Mouse (Mus musculus): ENCODE measurements around the gene Klc3. TPM values are rescaled to one million over a fixed set of nuclear protein-coding genes. Genes with fewer than 3 reads are reported as not detected.
A peak's percentile ranks its signal among the peaks of the same experiment; 100 is the strongest.

Gene Klc3
- 5.7 and 6.7 TPM in 2 replicates for polyA plus RNA-seq (2014; fragmentation: Nextera tagmentation; extraction: Ambion mirVana)

- H3K4me3 ChIP-seq (ENCODE audit: low read length) = peak within 1 kb of the TSS; percentile 62
- H3K27ac ChIP-seq (ENCODE audit: low read depth, low read length) = no peak within 1 kb of the TSS
- H3K36me3 ChIP-seq (ENCODE audit: control insufficient read depth, insufficient read depth, low read length) = no peaks in the 10 kb centered on the region
- peaks cover 3% of the 10 kb centered on the region; the same call in 1 of the 2 replicates for H3K9me3 ChIP-seq (ENCODE audit: control insufficient read depth, low read length)
- no peaks in the 10 kb centered on the region for H3K4me1 ChIP-seq (ENCODE audit: control insufficient read depth, insufficient read depth, low read length)
- H3K9ac ChIP-seq (ENCODE audit: low read depth, low read length) = peak within 1 kb of the TSS; percentile 60
- ATAC-seq (ENCODE audit: low FRiP score, low TSS enrichment) = peak; percentile 74
- peaks cover 32% of the 10 kb centered on the region for H3K27me3 ChIP-seq (ENCODE audit: control insufficient read depth, insufficient read depth, low read length)
- H3K4me2 ChIP-seq (replicated peaks; ENCODE audit: low read depth, low read length) = peak within 1 kb of the TSS; percentile 96
- WGBS = under 1% methylated on average over 60 of the region's 62 CpGs
These were observed at the start of gene Klc3 for GRCm38 (mm10) chr7:19403731-19404296. Klc3 (minus strand) TSS chr7:19404104.

DNA sequence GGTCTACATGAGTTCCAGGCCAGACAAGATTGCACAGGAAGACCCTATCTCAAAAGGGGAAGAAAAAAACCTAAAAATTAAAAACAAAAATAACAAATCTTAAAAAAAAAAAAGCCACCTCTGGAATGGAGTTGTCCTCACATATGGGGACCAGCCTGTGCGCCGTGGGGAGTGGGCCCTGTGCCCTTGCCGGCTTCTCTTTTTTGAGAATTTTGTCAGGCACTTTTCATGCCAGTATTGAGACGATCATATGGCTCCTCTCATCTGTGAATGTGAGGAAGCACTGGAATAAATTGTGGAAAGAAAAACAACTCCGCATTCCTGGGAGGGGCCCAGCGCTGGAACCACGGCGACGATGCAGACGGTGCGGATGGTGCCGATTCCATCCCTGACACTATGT is 45.3 kb upstream of the Klc3 start:
- WGBS = 77% methylated on average over 12 of the region's 12 CpGs
- H3K27ac ChIP-seq (ENCODE audit: low read depth, low read length) = no peak overlapping the region
- H3K9ac ChIP-seq (ENCODE audit: low read depth, low read length) = no peak overlapping the region
- no peaks in the 10 kb centered on the region for H3K4me1 ChIP-seq (ENCODE audit: control insufficient read depth, insufficient read depth, low read length)
- ATAC-seq (ENCODE audit: low FRiP score, low TSS enrichment) = no peak
- peaks cover 49% of the 10 kb centered on the region for H3K36me3 ChIP-seq (ENCODE audit: control insufficient read depth, insufficient read depth, low read length)
- no peaks in the 10 kb centered on the region for H3K9me3 ChIP-seq (ENCODE audit: control insufficient read depth, low read length)
- no peak overlapping the region for H3K4me3 ChIP-seq (ENCODE audit: low read length)
- no peaks in the 10 kb centered on the region for H3K27me3 ChIP-seq (ENCODE audit: control insufficient read depth, insufficient read depth, low read length)
- no peak overlapping the region for H3K4me2 ChIP-seq (replicated peaks; ENCODE audit: low read depth, low read length)

GRCm38 (mm10) chr7:19447689-19448088 is 43.8 kb upstream of the Klc3 start:
- H3K9me3 ChIP-seq (ENCODE audit: control insufficient read depth, low read length) = no peaks in the 10 kb centered on the region
- no peaks in the 10 kb centered on the region for H3K4me1 ChIP-seq (ENCODE audit: control insufficient read depth, insufficient read depth, low read length)
- H3K4me2 ChIP-seq (replicated peaks; ENCODE audit: low read depth, low read length) = no peak overlapping the region
- H3K36me3 ChIP-seq (ENCODE audit: control insufficient read depth, insufficient read depth, low read length) = peaks cover 56% of the 10 kb centered on the region
- no peaks in the 10 kb centered on the region for H3K27me3 ChIP-seq (ENCODE audit: control insufficient read depth, insufficient read depth, low read length)
- H3K27ac ChIP-seq (ENCODE audit: low read depth, low read length) = no peak overlapping the region
- WGBS = 94% methylated on average over 16 of the region's 16 CpGs
- no peak overlapping the region for H3K9ac ChIP-seq (ENCODE audit: low read depth, low read length)
- no peak for ATAC-seq (ENCODE audit: low FRiP score, low TSS enrichment)
- H3K4me3 ChIP-seq (ENCODE audit: low read length) = no peak overlapping the region

- Histone ChIP-seq H3K9me3 (ENCODE audit: control insufficient read depth, low read length) (no peaks in the 10 kb centered on the region), H3K27ac (ENCODE audit: low read depth, low read length) (no peak overlapping the region), H3K27me3 (ENCODE audit: control insufficient read depth, insufficient read depth, low read length) (no peaks in the 10 kb centered on the region), H3K36me3 (ENCODE audit: control insufficient read depth, insufficient read depth, low read length) (peaks cover 62% of the 10 kb centered on the region), H3K9ac (ENCODE audit: low read depth, low read length) (no peak overlapping the region), H3K4me2 (replicated peaks; ENCODE audit: low read depth, low read length) (no peak overlapping the region), H3K4me3 (ENCODE audit: low read length) (no peak overlapping the region), H3K4me1 (ENCODE audit: control insufficient read depth, insufficient read depth, low read length) (no peaks in the 10 kb centered on the region)
- no peak for ATAC-seq (ENCODE audit: low FRiP score, low TSS enrichment)
- 77% methylated on average over 12 of the region's 12 CpGs for WGBS
These were observed 40.9 kb upstream of the Klc3 start for GRCm38 (mm10) chr7:19444801-19445200.

DNA sequence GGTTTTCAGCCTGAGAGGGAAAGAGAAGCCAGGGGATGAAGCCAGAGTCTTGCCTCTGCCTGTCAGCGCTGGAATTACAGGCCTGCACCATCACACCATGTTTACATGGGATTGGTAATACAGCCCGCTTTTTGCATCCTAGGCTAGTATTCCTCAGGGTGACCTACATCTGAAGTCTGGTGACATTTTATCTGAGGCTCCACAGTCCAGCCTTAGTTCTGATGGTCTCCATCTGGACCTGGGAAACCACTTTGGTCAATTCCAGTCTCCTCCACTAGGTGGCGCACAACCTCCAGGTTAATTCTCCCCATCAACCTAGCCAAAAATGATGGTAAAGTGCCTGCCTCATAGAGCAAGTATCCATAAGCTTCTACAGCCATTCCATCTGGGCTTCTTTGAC is 39.4 kb upstream of the Klc3 start:
- Histone ChIP-seq H3K4me2 (replicated peaks; ENCODE audit: low read depth, low read length) (no peak overlapping the region), H3K4me3 (ENCODE audit: low read length) (no peak overlapping the region), H3K9me3 (ENCODE audit: control insufficient read depth, low read length) (no peaks in the 10 kb centered on the region), H3K4me1 (ENCODE audit: control insufficient read depth, insufficient read depth, low read length) (no peaks in the 10 kb centered on the region), H3K27me3 (ENCODE audit: control insufficient read depth, insufficient read depth, low read length) (no peaks in the 10 kb centered on the region), H3K36me3 (ENCODE audit: control insufficient read depth, insufficient read depth, low read length) (peaks cover 61% of the 10 kb centered on the region), H3K9ac (ENCODE audit: low read depth, low read length) (no peak overlapping the region), H3K27ac (ENCODE audit: low read depth, low read length) (no peak overlapping the region)
- peak; percentile 73 for ATAC-seq (ENCODE audit: low FRiP score, low TSS enrichment)
- 33% methylated on average over 3 of the region's 3 CpGs for WGBS

DNA sequence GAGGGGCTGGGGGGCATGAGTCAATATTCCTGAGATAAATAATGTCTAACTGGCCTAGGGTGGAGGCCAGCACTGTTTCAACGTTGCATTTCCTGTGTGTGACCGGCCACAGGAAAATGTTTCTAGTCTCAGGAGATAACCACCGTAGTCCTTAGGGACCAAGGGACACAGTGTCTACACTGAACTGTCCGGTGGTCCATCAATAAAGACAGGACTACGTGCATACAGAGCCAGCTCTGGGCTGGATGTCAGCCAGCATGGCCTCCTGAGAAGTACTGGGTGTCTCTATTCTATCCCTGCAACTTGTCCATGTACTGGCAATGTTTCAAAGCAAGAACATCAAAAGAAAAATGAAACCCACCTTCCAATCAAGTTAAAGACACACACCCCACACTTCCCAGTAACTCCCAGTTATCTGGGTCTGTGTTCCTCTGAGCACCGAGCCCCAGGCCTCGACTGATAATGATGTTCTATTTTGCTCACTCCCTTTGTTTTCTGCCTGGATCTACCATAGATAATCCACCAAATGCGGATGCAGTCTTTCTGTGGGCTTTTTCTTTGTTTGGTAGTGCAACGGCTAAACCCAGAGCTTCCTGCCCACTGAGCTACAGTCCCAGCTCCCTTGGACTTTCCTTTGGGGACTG is 37.7 kb upstream of the Klc3 start:
- Histone ChIP-seq H3K9ac (ENCODE audit: low read depth, low read length) (no peak overlapping the region), H3K4me3 (ENCODE audit: low read length) (no peak overlapping the region), H3K36me3 (ENCODE audit: control insufficient read depth, insufficient read depth, low read length) (peaks cover 66% of the 10 kb centered on the region), H3K4me2 (replicated peaks; ENCODE audit: low read depth, low read length) (no peak overlapping the region), H3K27ac (ENCODE audit: low read depth, low read length) (no peak overlapping the region), H3K4me1 (ENCODE audit: control insufficient read depth, insufficient read depth, low read length) (no peaks in the 10 kb centered on the region), H3K9me3 (ENCODE audit: control insufficient read depth, low read length) (no peaks in the 10 kb centered on the region), H3K27me3 (ENCODE audit: control insufficient read depth, insufficient read depth, low read length) (no peaks in the 10 kb centered on the region)
- ATAC-seq (ENCODE audit: low FRiP score, low TSS enrichment) = no peak
- 82% methylated on average over 9 of the region's 9 CpGs for WGBS

DNA sequence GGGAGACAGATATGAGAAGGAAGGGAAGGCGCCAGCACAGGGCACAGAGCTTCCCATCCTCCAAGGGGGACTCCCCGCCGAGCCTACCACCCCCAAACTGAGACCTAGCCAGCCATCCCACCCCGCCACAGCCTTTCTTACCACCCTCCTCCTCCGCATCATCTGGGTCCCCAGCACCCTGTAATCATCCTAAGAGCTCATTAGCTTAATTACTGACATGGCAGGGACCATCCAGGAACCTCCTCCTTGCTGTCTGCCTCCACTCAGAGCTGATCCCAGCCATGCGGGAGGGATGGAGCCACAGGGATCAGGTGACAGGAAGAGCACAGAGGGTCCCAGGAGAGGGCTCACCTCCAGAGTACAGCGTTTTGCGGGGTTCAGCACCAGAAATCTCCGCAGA is 33.1 kb upstream of the Klc3 start:
- Histone ChIP-seq H3K4me3 (ENCODE audit: low read length) (no peak overlapping the region), H3K27me3 (ENCODE audit: control insufficient read depth, insufficient read depth, low read length) (no peaks in the 10 kb centered on the region), H3K4me2 (replicated peaks; ENCODE audit: low read depth, low read length) (no peak overlapping the region), H3K9me3 (ENCODE audit: control insufficient read depth, low read length) (no peaks in the 10 kb centered on the region; the same call in 1 of the 2 replicates), H3K36me3 (ENCODE audit: control insufficient read depth, insufficient read depth, low read length) (peaks cover 87% of the 10 kb centered on the region), H3K9ac (ENCODE audit: low read depth, low read length) (no peak overlapping the region), H3K4me1 (ENCODE audit: control insufficient read depth, insufficient read depth, low read length) (no peaks in the 10 kb centered on the region), H3K27ac (ENCODE audit: low read depth, low read length) (no peak overlapping the region)
- ATAC-seq (ENCODE audit: low FRiP score, low TSS enrichment) = no peak
- WGBS = 87% methylated on average over 9 of the region's 9 CpGs

GRCm38 (mm10) chr7:19436276-19436675 is 32.4 kb upstream of the Klc3 start:
- Histone ChIP-seq H3K4me2 (replicated peaks; ENCODE audit: low read depth, low read length) (no peak overlapping the region), H3K9me3 (ENCODE audit: control insufficient read depth, low read length) (no peaks in the 10 kb centered on the region; the same call in 1 of the 2 replicates), H3K27ac (ENCODE audit: low read depth, low read length) (no peak overlapping the region), H3K27me3 (ENCODE audit: control insufficient read depth, insufficient read depth, low read length) (no peaks in the 10 kb centered on the region), H3K4me3 (ENCODE audit: low read length) (no peak overlapping the region), H3K9ac (ENCODE audit: low read depth, low read length) (no peak overlapping the region), H3K4me1 (ENCODE audit: control insufficient read depth, insufficient read depth, low read length) (no peaks in the 10 kb centered on the region), H3K36me3 (ENCODE audit: control insufficient read depth, insufficient read depth, low read length) (peaks cover 87% of the 10 kb centered on the region)
- WGBS = 98% methylated on average over 2 of the region's 2 CpGs
- no peak for ATAC-seq (ENCODE audit: low FRiP score, low TSS enrichment)

DNA sequence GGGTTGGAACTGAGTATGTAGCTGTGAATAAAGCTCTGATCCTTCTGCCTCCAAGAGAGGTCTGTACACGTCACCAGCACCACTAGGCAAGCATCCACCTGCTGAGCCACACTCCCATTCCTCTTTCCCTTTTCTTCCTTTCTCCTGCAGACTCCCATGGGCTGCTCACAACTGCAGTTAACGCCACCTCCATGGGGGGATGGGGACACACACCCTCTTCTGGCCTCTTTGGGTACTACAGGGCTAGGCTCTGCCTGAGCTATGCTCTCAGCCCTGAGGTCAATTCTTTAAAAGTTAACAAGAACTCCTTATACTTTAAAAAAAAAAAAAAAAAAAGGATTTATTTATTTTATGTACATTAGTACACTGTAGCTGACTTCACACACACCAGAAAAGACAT is 28.6 kb upstream of the Klc3 start:
- Histone ChIP-seq H3K4me1 (ENCODE audit: control insufficient read depth, insufficient read depth, low read length) (no peaks in the 10 kb centered on the region), H3K27ac (ENCODE audit: low read depth, low read length) (no peak overlapping the region), H3K9ac (ENCODE audit: low read depth, low read length) (no peak overlapping the region), H3K36me3 (ENCODE audit: control insufficient read depth, insufficient read depth, low read length) (peaks cover 98% of the 10 kb centered on the region), H3K27me3 (ENCODE audit: control insufficient read depth, insufficient read depth, low read length) (no peaks in the 10 kb centered on the region), H3K4me3 (ENCODE audit: low read length) (no peak overlapping the region), H3K4me2 (replicated peaks; ENCODE audit: low read depth, low read length) (no peak overlapping the region), H3K9me3 (ENCODE audit: control insufficient read depth, low read length) (no peaks in the 10 kb centered on the region; the same call in 1 of the 2 replicates)
- 96% methylated on average over 2 of the region's 2 CpGs for WGBS
- ATAC-seq (ENCODE audit: low FRiP score, low TSS enrichment) = no peak
